Mouse (Mus musculus) embryonic facial prominence, embryonic 11.5 days (tissue): ENCODE results near the gene Srrm4. TPM values are rescaled to one million over a fixed set of nuclear protein-coding genes. Genes with fewer than 3 reads are reported as not detected.

Experiments
- ATAC-seq: fragments of 200-750 bp; cut with Nextera tagmentation; replicated peaks from 2 replicates; pipeline ENCODE4 v1.8.0; 2017; ENCODE audit warnings: low read depth; ENCODE audit not compliant: insufficient number of reproducible peaks, low FRiP score, low TSS enrichment
- DNase-seq: peaks from one replicate; pipeline ENCODE4 v3.0.0-alpha.2; 2015; ENCODE audit warnings: low spot score
- H3K27ac ChIP-seq: fragments of 300-500 bp; sonication (generic); replicated peaks from 2 replicates; pipeline ENCODE4 v1.5.1; 2014; ENCODE audit warnings: mild to moderate bottlenecking, low read depth, low read length, control low read depth
- H3K27me3 ChIP-seq: fragments of 300-500 bp; sonication (generic); 2 replicates; pipeline ENCODE4 v1.6.1; 2014; ENCODE audit warnings: mild to moderate bottlenecking, low read length, moderate library complexity, mixed read lengths; ENCODE audit not compliant: control insufficient read depth, insufficient read depth
- H3K36me3 ChIP-seq: fragments of 300-500 bp; sonication (generic); replicated peaks from 2 replicates; pipeline ENCODE4 v1.6.1; 2014; ENCODE audit warnings: low read depth, mild to moderate bottlenecking, low read length, moderate library complexity, mixed read lengths; ENCODE audit not compliant: control insufficient read depth, insufficient read depth
- H3K4me1 ChIP-seq: fragments of 300-500 bp; sonication (generic); 2 replicates; pipeline ENCODE4 v1.6.1; 2014; ENCODE audit warnings: low read length, mixed read lengths; ENCODE audit not compliant: control insufficient read depth, insufficient read depth
- H3K4me2 ChIP-seq: fragments of 300-500 bp; sonication (generic); 2 replicates; pipeline ENCODE4 v1.6.1; 2014; ENCODE audit warnings: low read depth, mild to moderate bottlenecking, control low read depth, low read length, moderate library complexity
- H3K4me3 ChIP-seq: fragments of 300-500 bp; sonication (generic); 2 replicates; pipeline ENCODE4 v1.5.1; 2014; ENCODE audit warnings: low read depth, low read length, control low read depth
- H3K9ac ChIP-seq: fragments of 300-500 bp; sonication (generic); replicated peaks from 2 replicates; pipeline ENCODE4 v1.6.1; 2014; ENCODE audit warnings: mild to moderate bottlenecking, control low read depth, low read length
- H3K9me3 ChIP-seq: fragments of 300-500 bp; sonication (generic); replicated peaks from 2 replicates; pipeline ENCODE4 v1.6.1; 2016; ENCODE audit warnings: mild to moderate bottlenecking, low read length, inconsistent platforms, mixed read lengths; ENCODE audit not compliant: control insufficient read depth
- WGBS: fragments of 180-500 bp; shearing (Covaris S2); extraction: QIAGEN DNeasy Blood & Tissue Kit; methylation state at CpG from one replicate; pipeline ENCODE4 v1.1.7; 2014; 5-methylcytosine and 5-hydroxymethylcytosine counted together
- polyA plus RNA-seq: library from polyadenylated mRNA; unstranded; fragments of >200 nt; fragmentation: Nextera tagmentation; extraction: Ambion mirVana; gene quantifications from 2 replicates; pipeline ENCODE4 v1.2.1, GENCODE M21; 2014

The Srrm4 gene
- polyA plus RNA-seq, 1 experiment from 2014 or later = 3.4 TPM

DNA sequence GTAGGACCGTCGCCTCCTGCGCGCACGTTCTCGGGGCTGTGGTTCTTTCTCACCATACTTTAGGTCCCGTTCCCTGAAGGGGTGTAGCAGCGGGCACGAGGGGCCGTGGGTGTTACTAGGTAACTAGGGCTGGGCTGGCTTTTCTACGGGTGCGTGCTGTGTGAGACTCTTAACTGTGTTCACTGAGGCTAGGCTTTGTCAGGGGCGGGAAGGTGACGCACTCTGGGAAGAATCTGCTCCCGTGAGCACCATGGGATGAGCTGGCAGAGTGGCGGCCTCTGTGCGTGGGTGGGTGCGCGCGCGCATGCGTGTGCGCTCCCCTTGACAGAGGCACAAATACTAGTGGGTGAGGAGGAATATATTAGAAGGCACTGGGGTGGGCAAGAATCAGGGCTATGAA is 145.1 kb downstream of the Srrm4 start:
- H3K4me2 ChIP-seq = no peak overlapping the region
- peaks cover 2% of the 10 kb centered on the region; the same call in 1 of the 2 replicates for H3K27me3 ChIP-seq
- no peaks in the 10 kb centered on the region for H3K9me3 ChIP-seq
- DNase-seq = no peak
- H3K4me3 ChIP-seq = no peak overlapping the region
- no peak overlapping the region for H3K9ac ChIP-seq
- H3K36me3 ChIP-seq = no peaks in the 10 kb centered on the region
- no peak for ATAC-seq
- no peak overlapping the region for H3K27ac ChIP-seq
- no peaks in the 10 kb centered on the region for H3K4me1 ChIP-seq
- WGBS = 44% methylated on average over 23 of the region's 23 CpGs

DNA sequence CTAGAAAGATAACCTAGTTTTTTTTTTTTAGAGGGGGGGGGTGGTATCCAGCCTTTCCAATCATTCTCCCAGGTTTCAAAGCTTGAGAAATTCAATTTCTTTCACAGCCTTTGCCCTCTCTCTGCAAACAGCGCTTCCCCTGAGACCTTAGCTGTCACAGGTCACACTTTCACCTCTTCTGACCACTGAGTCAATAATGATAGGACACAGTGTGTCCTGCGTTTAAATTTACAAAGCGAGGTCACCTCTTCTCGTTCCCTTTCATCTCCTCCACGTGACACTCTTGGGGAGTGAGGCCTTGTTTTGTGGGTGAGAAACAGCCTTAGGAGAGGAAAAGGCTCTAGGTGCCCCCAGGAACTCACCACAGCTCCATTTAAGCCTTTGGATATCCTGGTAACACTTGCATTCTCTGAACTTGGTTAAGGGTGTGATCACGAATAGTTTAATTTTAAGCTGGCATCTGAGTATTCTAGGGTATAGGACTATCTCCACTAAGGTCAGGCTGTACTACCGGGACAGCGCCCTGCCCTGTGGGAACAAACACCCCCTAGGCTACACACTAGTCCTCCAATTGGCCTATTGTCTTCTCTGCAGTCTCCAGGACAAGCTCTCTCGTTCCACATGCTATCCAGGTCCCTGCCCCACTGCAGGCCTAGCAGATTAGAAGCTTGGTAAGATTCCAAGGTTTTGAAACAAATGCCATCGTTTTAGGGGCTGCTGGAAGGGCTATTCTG is 145.8 kb downstream of the Srrm4 start:
- H3K27me3 ChIP-seq = peaks cover 2% of the 10 kb centered on the region; the same call in 1 of the 2 replicates
- H3K4me3 ChIP-seq = no peak overlapping the region
- 40% methylated on average over 10 of the region's 10 CpGs for WGBS

GRCm38 (mm10) chr5:116444517-116444916 is 147.1 kb downstream of the Srrm4 start:
- no peaks in the 10 kb centered on the region for H3K4me1 ChIP-seq
- H3K4me2 ChIP-seq = no peak overlapping the region
- no peak overlapping the region for H3K9ac ChIP-seq
- DNase-seq (no peak), ATAC-seq (no peak)
- 60% methylated on average over 27 of the region's 27 CpGs for WGBS
- no peaks in the 10 kb centered on the region for H3K36me3 ChIP-seq
- H3K27ac ChIP-seq = no peak overlapping the region
- no peaks in the 10 kb centered on the region for H3K9me3 ChIP-seq
- no peak overlapping the region for H3K4me3 ChIP-seq
- peaks cover 2% of the 10 kb centered on the region; the same call in 1 of the 2 replicates for H3K27me3 ChIP-seq

More for the DNA sequence above, 145.8 kb downstream of the Srrm4 start:
- H3K9ac ChIP-seq = no peak overlapping the region
- no peak for DNase-seq
- no peaks in the 10 kb centered on the region for H3K9me3 ChIP-seq
- no peak overlapping the region for H3K4me2 ChIP-seq
- H3K27ac ChIP-seq = no peak overlapping the region
- no peaks in the 10 kb centered on the region for H3K36me3 ChIP-seq
- no peaks in the 10 kb centered on the region for H3K4me1 ChIP-seq
- ATAC-seq = no peak

DNA sequence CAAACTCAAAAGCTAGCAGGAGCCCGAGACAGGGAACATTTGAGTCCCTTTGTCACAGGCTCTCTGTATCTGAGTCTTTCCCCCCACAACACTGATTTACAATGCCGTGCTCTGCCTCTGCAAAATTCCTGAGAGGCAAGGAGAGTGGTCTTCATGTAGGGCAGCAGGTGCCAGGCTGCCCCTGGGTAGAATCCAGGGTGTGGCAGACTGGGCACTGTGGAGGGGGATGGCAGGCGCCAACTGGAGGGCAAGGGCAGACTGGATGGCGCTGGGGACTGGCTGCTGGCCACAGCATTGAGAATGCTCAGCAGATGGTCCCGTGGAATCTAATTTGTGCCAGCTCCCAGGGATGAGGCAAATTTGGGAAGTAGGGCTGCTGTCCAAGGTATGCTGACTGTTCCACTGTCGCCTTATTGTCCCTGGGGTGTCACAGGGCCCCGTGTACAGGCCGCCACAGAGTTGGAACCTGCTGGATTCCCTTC is 148.1 kb downstream of the Srrm4 start:
- Histone ChIP-seq H3K9me3 (no peaks in the 10 kb centered on the region), H3K27me3 (peaks cover 2% of the 10 kb centered on the region; the same call in 1 of the 2 replicates), H3K4me1 (no peaks in the 10 kb centered on the region), H3K4me2 (no peak overlapping the region), H3K36me3 (no peaks in the 10 kb centered on the region), H3K9ac (no peak overlapping the region), H3K4me3 (no peak overlapping the region), H3K27ac (no peak overlapping the region)
- 71% methylated on average over 8 of the region's 8 CpGs for WGBS
- DNase-seq (no peak), ATAC-seq (no peak)

- peaks cover 2% of the 10 kb centered on the region; the same call in 1 of the 2 replicates for H3K27me3 ChIP-seq
- H3K9me3 ChIP-seq = no peaks in the 10 kb centered on the region
- no peak overlapping the region for H3K4me3 ChIP-seq
- ATAC-seq (no peak), DNase-seq (no peak)
- H3K4me1 ChIP-seq = no peaks in the 10 kb centered on the region
- no peak overlapping the region for H3K27ac ChIP-seq
- no peaks in the 10 kb centered on the region for H3K36me3 ChIP-seq
- no peak overlapping the region for H3K4me2 ChIP-seq
- 65% methylated on average over 7 of the region's 7 CpGs for WGBS
- no peak overlapping the region for H3K9ac ChIP-seq
These were observed 148.7 kb downstream of the Srrm4 start for GRCm38 (mm10) chr5:116442697-116443458.

DNA sequence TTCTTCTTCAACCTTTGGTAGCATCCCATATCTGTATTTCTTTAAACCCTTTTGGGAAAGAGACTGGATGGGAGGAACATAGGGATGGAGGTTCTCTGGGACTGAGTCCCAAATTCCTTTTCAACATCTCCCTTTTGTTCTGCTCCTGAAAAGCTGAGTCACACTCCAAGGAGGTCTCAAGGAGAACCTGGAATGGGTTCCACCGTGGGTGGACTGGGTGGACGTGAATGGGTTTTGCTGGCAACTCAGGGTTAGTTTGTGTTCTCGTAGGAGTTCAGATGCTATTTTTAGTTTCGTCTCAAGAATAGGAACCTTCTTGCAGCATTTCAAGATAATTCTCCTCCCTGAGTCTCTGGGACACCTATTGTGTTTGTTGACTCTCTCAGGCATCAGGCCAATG is 151.4 kb downstream of the Srrm4 start:
- no peak overlapping the region for H3K4me2 ChIP-seq
- no peak overlapping the region for H3K27ac ChIP-seq
- H3K9me3 ChIP-seq = no peaks in the 10 kb centered on the region
- no peak for ATAC-seq
- peaks cover 2% of the 10 kb centered on the region; the same call in 1 of the 2 replicates for H3K27me3 ChIP-seq
- H3K4me1 ChIP-seq = no peaks in the 10 kb centered on the region
- no peak overlapping the region for H3K4me3 ChIP-seq
- no peak overlapping the region for H3K9ac ChIP-seq
- 81% methylated on average over 4 of the region's 4 CpGs for WGBS
- H3K36me3 ChIP-seq = no peaks in the 10 kb centered on the region
- no peak for DNase-seq

DNA sequence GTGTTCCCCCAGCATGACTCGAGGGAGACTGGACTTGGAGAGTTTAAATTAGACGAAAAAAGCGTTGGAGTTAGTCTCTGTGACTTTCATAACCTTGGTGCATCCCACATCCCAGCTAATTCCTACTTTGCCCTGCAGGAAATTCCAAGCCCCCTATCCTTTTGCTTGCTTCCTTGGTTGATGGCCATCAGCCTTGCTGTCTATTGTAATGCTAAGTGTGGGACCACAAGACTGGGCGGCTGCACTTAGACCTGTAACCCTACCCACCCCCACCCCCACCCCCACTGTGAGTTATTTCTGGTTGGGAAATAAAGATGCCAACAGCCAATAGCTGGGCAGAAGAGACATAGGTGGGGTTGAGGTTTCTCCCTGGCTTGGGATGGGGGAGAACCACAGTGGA is 153.3 kb downstream of the Srrm4 start:
- H3K36me3 ChIP-seq = no peaks in the 10 kb centered on the region
- no peaks in the 10 kb centered on the region for H3K4me1 ChIP-seq
- no peak overlapping the region for H3K9ac ChIP-seq
- H3K4me2 ChIP-seq = no peak overlapping the region
- no peak for DNase-seq
- no peak overlapping the region for H3K4me3 ChIP-seq
- 42% methylated on average over 4 of the region's 4 CpGs for WGBS
- no peaks in the 10 kb centered on the region for H3K27me3 ChIP-seq
- no peaks in the 10 kb centered on the region for H3K9me3 ChIP-seq
- H3K27ac ChIP-seq = no peak overlapping the region
- ATAC-seq = no peak

DNA sequence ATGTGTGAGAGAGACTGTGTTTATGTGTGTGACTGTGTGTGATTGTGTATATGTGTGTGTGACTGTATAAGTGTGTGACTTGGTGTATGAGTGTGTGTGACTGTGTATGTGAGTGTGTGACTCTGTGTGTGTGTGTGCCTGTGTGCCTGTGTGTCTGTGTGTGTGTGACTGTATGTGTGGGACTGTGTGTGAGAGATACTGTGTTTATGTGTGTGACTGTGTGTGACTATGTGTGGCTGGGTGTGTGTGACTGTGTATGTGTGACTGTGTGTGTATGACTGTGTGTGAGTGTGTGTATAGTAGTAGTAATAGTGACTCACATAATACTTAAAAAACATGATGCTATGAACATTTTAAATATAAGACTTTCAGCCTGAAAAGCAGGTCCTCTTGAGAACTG is 155.5 kb downstream of the Srrm4 start:
- no peaks in the 10 kb centered on the region for H3K27me3 ChIP-seq
- ATAC-seq (no peak), DNase-seq (no peak)
- H3K9ac ChIP-seq = no peak overlapping the region
- H3K4me3 ChIP-seq = no peak overlapping the region
- no peak overlapping the region for H3K4me2 ChIP-seq
- H3K4me1 ChIP-seq = no peaks in the 10 kb centered on the region
- H3K27ac ChIP-seq = no peak overlapping the region
- H3K36me3 ChIP-seq = no peaks in the 10 kb centered on the region
- H3K9me3 ChIP-seq = no peaks in the 10 kb centered on the region
